Mouse (Mus musculus): ENCODE results near the gene Pcyt2. TPM values are rescaled to one million over a fixed set of nuclear protein-coding genes. Genes with fewer than 3 reads are reported as not detected.
"Not testable (repeated sequence)": the region's sequence is repeated elsewhere in the genome, so short reads cannot be mapped to it uniquely, and the experiment has no call there.

The Pcyt2 gene
- polyA plus RNA-seq, 2 experiments: 101 to 247 TPM

DNA sequence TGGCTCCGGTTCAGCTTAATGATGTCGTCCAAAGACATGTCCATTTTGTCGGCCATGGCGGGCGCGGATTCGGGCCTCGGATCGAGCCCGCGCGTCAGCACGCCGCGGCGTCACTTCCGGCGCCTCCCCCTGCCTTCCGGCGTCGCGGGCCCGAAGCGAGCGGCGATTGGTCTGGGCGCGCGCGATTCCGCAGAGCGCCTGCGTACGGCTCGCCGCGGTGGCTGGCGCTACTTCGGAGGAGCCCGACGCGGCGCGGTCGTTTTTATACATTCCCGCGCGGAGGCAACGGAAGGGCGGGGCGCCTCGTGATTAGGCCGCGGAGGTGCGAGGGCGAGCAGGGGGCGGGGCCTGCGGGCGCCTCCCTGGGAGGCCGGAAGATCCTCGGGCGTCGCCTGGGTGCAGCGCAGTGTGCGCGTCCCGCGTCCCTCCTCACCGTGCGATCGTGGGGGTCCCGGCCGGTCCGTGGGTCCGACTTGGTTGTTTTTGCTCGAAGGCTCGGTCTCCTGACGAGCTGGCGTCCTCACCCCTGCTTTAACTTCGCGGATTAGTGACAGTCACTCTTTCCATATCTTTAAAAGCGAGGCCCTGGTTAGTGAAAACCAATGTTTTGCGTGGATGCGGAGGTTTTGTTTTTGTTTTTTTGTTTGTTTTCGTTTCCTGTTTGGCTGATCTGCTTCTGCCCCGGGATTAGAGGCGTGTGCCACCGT is 19.3 kb downstream of the Pcyt2 start, which contains the start of the genes Alyref and Anapc11:
Gene Alyref (minus strand): TSS at position 83 of the 707 bp plus-strand sequence.
Gene Anapc11 (plus strand): TSS at position 139 of the 707 bp plus-strand sequence.
- Histone ChIP-seq H3K27me3 (ENCODE audit: control insufficient read depth, insufficient read depth, low read length) (no peaks in the 10 kb centered on the region), H3K4me3 (replicated peaks; ENCODE audit: low read length) (peak within 1 kb of the TSS; percentile 99), H3K27ac (replicated peaks; ENCODE audit: low read depth, low read length) (peak within 1 kb of the TSS; percentile 92), H3K9me3 (ENCODE audit: control insufficient read depth, low read length) (no peaks in the 10 kb centered on the region), H3K36me3 (ENCODE audit: control insufficient read depth, insufficient read depth, low read length) (peaks cover 60% of the 10 kb centered on the region), H3K4me1 (ENCODE audit: control insufficient read depth, insufficient read depth, low read length) (peaks cover 13% of the 10 kb centered on the region), H3K9ac (ENCODE audit: low read depth, low read length, severe bottlenecking) (peak within 1 kb of the TSS; percentile 99), H3K4me2 (replicated peaks; ENCODE audit: low read depth, low read length, severe bottlenecking) (peak within 1 kb of the TSS; percentile 96)
- TF ChIP-seq POLR2A (IDR thresholded peaks at IDR 0.05; ENCODE audit: borderline replicate concordance, extremely low read depth, insufficient read depth, insufficient read length): 0 out of 2 replicates have a peak, but pooled peaks have one; percentile 41
- DNase-seq (ENCODE audit: low spot score) (peak; percentile 96), ATAC-seq (ENCODE audit: low FRiP score, low read depth) (peak; percentile 97)
- WGBS: under 1% methylated on average over 60 of the region's 88 CpGs

DNA sequence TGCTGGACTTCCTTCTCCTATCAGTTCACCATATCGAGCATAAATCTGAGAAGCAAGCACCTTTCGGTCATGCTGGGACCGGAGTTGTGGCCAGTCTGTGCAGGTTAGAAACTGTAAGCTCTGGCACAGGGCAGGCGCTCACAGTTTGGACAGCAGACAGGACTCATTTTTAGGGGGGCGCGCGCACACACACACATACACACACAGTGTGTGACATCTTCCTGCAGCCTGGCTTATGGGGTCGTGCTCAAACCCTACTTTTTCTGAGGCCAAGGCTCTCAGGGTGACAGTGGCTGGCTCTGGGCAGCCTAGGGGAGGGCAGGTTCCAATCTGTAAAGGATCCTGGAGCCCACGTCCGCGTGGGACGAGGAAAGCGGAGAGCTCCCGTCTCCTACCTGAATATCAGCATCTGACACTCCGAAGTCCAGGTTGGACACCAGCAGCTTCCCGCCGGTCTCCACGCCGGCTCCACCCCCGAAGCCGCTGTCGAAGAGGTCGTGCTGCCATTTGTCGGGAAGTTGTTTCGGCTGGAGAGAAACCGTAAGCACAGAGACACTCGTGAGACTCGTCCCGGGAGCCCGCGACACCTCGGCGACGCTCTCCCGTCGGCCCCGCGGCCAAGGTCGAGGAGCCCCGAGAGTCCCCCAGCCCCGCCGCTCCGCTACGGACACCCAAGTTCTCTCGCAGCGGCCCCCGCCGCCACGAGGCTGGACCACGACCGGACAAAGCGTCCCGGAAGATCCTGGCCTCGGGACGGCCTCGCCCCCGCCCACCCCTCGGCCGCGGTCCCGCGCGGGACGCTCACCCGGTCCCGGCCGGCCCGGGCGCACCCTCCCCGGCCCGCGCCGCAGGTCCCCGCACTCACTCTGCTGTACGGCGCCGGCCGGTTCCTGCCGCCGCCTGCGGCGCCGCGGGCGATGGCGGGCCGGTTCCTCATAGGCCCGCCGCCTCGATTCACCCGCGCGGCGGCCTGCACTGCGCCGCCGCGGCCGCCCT is 20.2 kb downstream of the Pcyt2 start:
- Histone ChIP-seq H3K9ac (ENCODE audit: low read depth, low read length, severe bottlenecking) (peak overlapping the region; percentile 99), H3K4me3 (replicated peaks; ENCODE audit: low read length) (peak overlapping the region; percentile 99), H3K9me3 (ENCODE audit: control insufficient read depth, low read length) (no peaks in the 10 kb centered on the region), H3K27ac (replicated peaks; ENCODE audit: low read depth, low read length) (peak overlapping the region; percentile 92), H3K27me3 (ENCODE audit: control insufficient read depth, insufficient read depth, low read length) (no peaks in the 10 kb centered on the region), H3K4me2 (replicated peaks; ENCODE audit: low read depth, low read length, severe bottlenecking) (peak overlapping the region; percentile 79), H3K4me1 (ENCODE audit: control insufficient read depth, insufficient read depth, low read length) (peaks cover 13% of the 10 kb centered on the region), H3K36me3 (ENCODE audit: control insufficient read depth, insufficient read depth, low read length) (peaks cover 60% of the 10 kb centered on the region)
- DNase-seq (ENCODE audit: low spot score) (no peak), ATAC-seq (ENCODE audit: low FRiP score, low read depth) (peak; percentile 23)
- WGBS: 4% methylated on average over 73 of the region's 99 CpGs
- no peak for TF ChIP-seq POLR2A (IDR thresholded peaks at IDR 0.05; ENCODE audit: borderline replicate concordance, extremely low read depth, insufficient read depth, insufficient read length)

DNA sequence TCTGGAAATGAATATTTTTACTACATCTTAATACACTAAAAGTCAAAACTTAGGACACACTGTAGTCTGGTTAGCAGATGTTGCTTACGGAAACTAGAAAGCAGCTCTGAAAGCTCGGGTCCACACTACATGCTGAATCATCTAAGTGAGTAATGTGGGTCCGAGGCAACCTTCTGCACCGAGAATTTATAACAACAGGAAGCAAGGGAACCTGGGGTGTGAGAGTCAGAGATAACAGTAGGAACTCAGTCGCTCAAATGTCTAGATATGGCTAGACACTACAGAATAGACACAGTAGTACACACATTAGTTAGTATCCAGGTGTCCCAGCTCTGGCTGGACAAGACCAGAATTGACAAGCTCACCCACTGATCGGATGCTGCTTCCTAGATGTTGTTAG is 29.2 kb downstream of the Pcyt2 start:
- Histone ChIP-seq H3K9me3 (ENCODE audit: control insufficient read depth, low read length) (no peaks in the 10 kb centered on the region), H3K27ac (replicated peaks; ENCODE audit: low read depth, low read length) (no peak overlapping the region), H3K27me3 (ENCODE audit: control insufficient read depth, insufficient read depth, low read length) (no peaks in the 10 kb centered on the region), H3K4me1 (ENCODE audit: control insufficient read depth, insufficient read depth, low read length) (no peaks in the 10 kb centered on the region), H3K4me3 (replicated peaks; ENCODE audit: low read length) (no peak overlapping the region), H3K4me2 (replicated peaks; ENCODE audit: low read depth, low read length, severe bottlenecking) (no peak overlapping the region), H3K9ac (ENCODE audit: low read depth, low read length, severe bottlenecking) (no peak overlapping the region), H3K36me3 (ENCODE audit: control insufficient read depth, insufficient read depth, low read length) (peaks cover 87% of the 10 kb centered on the region)
- ATAC-seq (ENCODE audit: low FRiP score, low read depth) (no peak), DNase-seq (ENCODE audit: low spot score) (no peak)
- no peak for TF ChIP-seq POLR2A (IDR thresholded peaks at IDR 0.05; ENCODE audit: borderline replicate concordance, extremely low read depth, insufficient read depth, insufficient read length)
- WGBS: 92% methylated on average over 6 of the region's 6 CpGs

DNA sequence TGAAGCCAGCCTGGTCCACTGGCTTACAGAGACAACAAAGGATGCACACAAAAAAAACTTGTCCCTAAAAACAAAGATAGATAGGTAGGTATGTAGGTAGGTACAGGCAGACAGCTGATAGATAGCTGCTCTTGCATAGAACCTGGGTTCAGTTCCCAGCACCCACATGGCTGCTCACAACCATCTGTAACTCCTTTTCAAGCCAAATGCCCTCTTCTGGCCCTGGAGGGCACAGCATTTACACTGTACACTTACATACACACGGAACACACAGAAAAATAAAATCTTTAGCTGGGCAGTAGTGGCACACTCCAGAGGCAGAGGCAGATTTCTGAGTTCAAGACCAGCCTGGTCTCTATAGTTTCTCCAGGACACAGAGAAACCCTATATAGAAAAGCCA is 33.8 kb downstream of the Pcyt2 start:
- 100% methylated on average over 1 of the region's 1 CpGs for WGBS
- DNase-seq (ENCODE audit: low spot score): no peak
- H3K4me3 ChIP-seq (replicated peaks; ENCODE audit: low read length): no peak overlapping the region
- no peaks in the 10 kb centered on the region for H3K9me3 ChIP-seq (ENCODE audit: control insufficient read depth, low read length)
- ATAC-seq (ENCODE audit: low FRiP score, low read depth): no peak
- H3K27ac ChIP-seq (replicated peaks; ENCODE audit: low read depth, low read length): no peak overlapping the region
- no peak overlapping the region for H3K4me2 ChIP-seq (replicated peaks; ENCODE audit: low read depth, low read length, severe bottlenecking)
- H3K4me1 ChIP-seq (ENCODE audit: control insufficient read depth, insufficient read depth, low read length): peaks cover 21% of the 10 kb centered on the region
- no peaks in the 10 kb centered on the region for H3K27me3 ChIP-seq (ENCODE audit: control insufficient read depth, insufficient read depth, low read length)
- peaks cover 55% of the 10 kb centered on the region for H3K36me3 ChIP-seq (ENCODE audit: control insufficient read depth, insufficient read depth, low read length)
- TF ChIP-seq POLR2A (IDR thresholded peaks at IDR 0.05; ENCODE audit: borderline replicate concordance, extremely low read depth, insufficient read depth, insufficient read length): no peak
- no peak overlapping the region for H3K9ac ChIP-seq (ENCODE audit: low read depth, low read length, severe bottlenecking)

DNA sequence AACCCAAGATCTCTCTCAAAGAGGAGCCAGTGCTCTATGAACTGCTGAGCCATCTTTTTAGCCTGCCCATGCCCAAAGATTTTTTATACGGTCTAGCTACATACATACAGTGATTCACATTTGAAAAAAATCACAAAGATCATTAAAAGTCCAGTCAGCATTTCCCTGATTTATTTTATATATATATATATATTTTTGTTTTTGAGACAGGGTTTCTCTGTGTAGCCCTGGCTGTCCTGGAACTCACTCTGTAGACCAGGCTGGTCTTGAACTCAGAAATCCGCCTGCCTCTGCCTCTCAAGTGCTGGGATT is 34.8 kb downstream of the Pcyt2 start:
- H3K9ac ChIP-seq (ENCODE audit: low read depth, low read length, severe bottlenecking); H3K4me3 ChIP-seq (replicated peaks; ENCODE audit: low read length); H3K9me3 ChIP-seq (ENCODE audit: control insufficient read depth, low read length); H3K4me2 ChIP-seq (replicated peaks; ENCODE audit: low read depth, low read length, severe bottlenecking); ATAC-seq (ENCODE audit: low FRiP score, low read depth); H3K27me3 ChIP-seq (ENCODE audit: control insufficient read depth, insufficient read depth, low read length); DNase-seq (ENCODE audit: low spot score); H3K27ac ChIP-seq (replicated peaks; ENCODE audit: low read depth, low read length): not testable (repeated sequence)
- peaks cover 21% of the 10 kb centered on the region for H3K4me1 ChIP-seq (ENCODE audit: control insufficient read depth, insufficient read depth, low read length)
- H3K36me3 ChIP-seq (ENCODE audit: control insufficient read depth, insufficient read depth, low read length): peaks cover 55% of the 10 kb centered on the region
- WGBS: 85% methylated on average over 2 of the region's 2 CpGs

Measured in limb, embryonic 14.5 days (tissue).